Comparison of ENCODE assay signal across 12 mouse cellular contexts in genomic region chr3:142979161-142979560, GRCm38 (mm10).
A peak's percentile ranks its signal among the peaks of the same experiment; 100 is the strongest.
DNase-seq lines count a peak whose midpoint lies in the region; ATAC-seq and TF ChIP-seq lines count a peak whose summit lies in the region.
"Had no signal": no experiment of that assay in that cellular context is flagged by ENCODE, and none has a peak within 500 bp of the region (broad histone marks: within the 10 kb centered on the region; RNA-seq: fewer than 3 reads in every experiment).

No protein-coding gene starts in this region.

- no peak overlapping the region for H3K4me2 ChIP-seq in hindbrain, postnatal 0 days (ENCODE audit: low read depth, low read length)
- no peak overlapping the region for H3K4me2 ChIP-seq in hindbrain, embryonic 13.5 days
- H3K4me2 ChIP-seq: forebrain, embryonic 12.5 days; stomach, embryonic 15.5 days had no signal

- no peak overlapping the region for H3K9ac ChIP-seq in hindbrain, postnatal 0 days (replicated peaks; ENCODE audit: low read length)
- no peak overlapping the region for H3K9ac ChIP-seq in hindbrain, embryonic 13.5 days
- H3K9ac ChIP-seq: forebrain, embryonic 12.5 days; stomach, embryonic 15.5 days had no signal

- H3K27ac ChIP-seq in hindbrain, postnatal 0 days = no peak overlapping the region
- H3K27ac ChIP-seq in hindbrain, embryonic 13.5 days = no peak overlapping the region
- H3K27ac ChIP-seq: forebrain, embryonic 12.5 days; stomach, embryonic 15.5 days had no signal

- no peak for TF ChIP-seq CTCF in hindbrain, postnatal 0 days (IDR thresholded peaks at IDR 0.05; ENCODE audit: low read depth)

- ATAC-seq in hindbrain, postnatal 0 days = no peak
- no peak for ATAC-seq in hindbrain, embryonic 13.5 days (ENCODE audit: low FRiP score)
- ATAC-seq: intestine, postnatal 0 days had no signal

- H3K36me3 ChIP-seq in hindbrain, postnatal 0 days (ENCODE audit: insufficient read depth, low read length) = no peaks in the 10 kb centered on the region
- no peaks in the 10 kb centered on the region for H3K36me3 ChIP-seq in hindbrain, embryonic 13.5 days
- H3K36me3 ChIP-seq: forebrain, embryonic 12.5 days; stomach, embryonic 15.5 days had no signal

- peaks cover 4% of the 10 kb centered on the region; the same call in 1 of the 2 replicates for H3K4me1 ChIP-seq in hindbrain, postnatal 0 days (ENCODE audit: insufficient read depth, low read length)
- H3K4me1 ChIP-seq in hindbrain, embryonic 13.5 days (replicated peaks) = peaks cover 4% of the 10 kb centered on the region; the same call in 1 of the 2 replicates
- H3K4me1 ChIP-seq: stomach, embryonic 15.5 days had no signal

- H3K9me3 ChIP-seq in hindbrain, postnatal 0 days (ENCODE audit: low read length) = no peaks in the 10 kb centered on the region
- H3K9me3 ChIP-seq in hindbrain, embryonic 13.5 days = no peaks in the 10 kb centered on the region
- H3K9me3 ChIP-seq: forebrain, embryonic 12.5 days; stomach, embryonic 15.5 days had no signal

- no peaks in the 10 kb centered on the region for H3K27me3 ChIP-seq in hindbrain, postnatal 0 days (ENCODE audit: insufficient read depth, low read length)
- no peaks in the 10 kb centered on the region for H3K27me3 ChIP-seq in hindbrain, embryonic 13.5 days
- H3K27me3 ChIP-seq: forebrain, embryonic 12.5 days; stomach, embryonic 15.5 days had no signal

- 14% methylated on average over 4 of the region's 4 CpGs for WGBS in hindbrain, postnatal 0 days
- WGBS in hindbrain, embryonic 13.5 days = 15% methylated on average over 4 of the region's 4 CpGs

- no peak overlapping the region for H3K4me3 ChIP-seq in hindbrain, postnatal 0 days (ENCODE audit: low read length)
- no peak overlapping the region for H3K4me3 ChIP-seq in hindbrain, embryonic 13.5 days
- H3K4me3 ChIP-seq: forebrain, embryonic 12.5 days; stomach, embryonic 15.5 days had no signal

- peak; percentile 14 for DNase-seq in embryo, embryonic 11 days
- DNase-seq in embryo, embryonic 10.5 days (ENCODE audit: low spot score) = no peak
- DNase-seq in hindbrain, postnatal 0 days (ENCODE audit: low spot score) = peak; percentile 10
- DNase-seq in ovary, adult 18-20 months (ENCODE audit: low spot score) = peak; percentile 22
- no peak for DNase-seq in ovary, postnatal 10 days (ENCODE audit: low spot score)
- DNase-seq in telencephalon, adult 2 months (ENCODE audit: low read depth, low spot score) = peak; percentile 13
- DNase-seq in yolk sac, embryonic 10.5 days (ENCODE audit: low spot score) = no peak
- DNase-seq: lung, postnatal 4 days had no signal

Comparison
In these comparisons a context has a peak if more than half of its experiments do, and no peak if none do; other contexts are left out.
1. DNase-seq: peak in embryo, embryonic 11 days (single experiment), hindbrain, postnatal 0 days (single experiment), ovary, adult 18-20 months (single experiment) and telencephalon, adult 2 months (single experiment); none in embryo, embryonic 10.5 days (single experiment), ovary, postnatal 10 days (single experiment) and yolk sac, embryonic 10.5 days (single experiment).